Mouse (Mus musculus) bone marrow, adult 2 months (tissue): ENCODE results near the gene Fam43a. TPM values are rescaled to one million over a fixed set of nuclear protein-coding genes. Genes with fewer than 3 reads are reported as not detected.

ENCODE experiments used
- H3K27ac ChIP-seq: fragments of 200-500 bp; 2 replicates; pipeline ENCODE4 v1.5.1; 2012; ENCODE audit warnings: low read depth, mild to moderate bottlenecking, control low read depth, inconsistent platforms, low read length; ENCODE audit not compliant: control insufficient read depth, poor library complexity, insufficient read depth
- H3K4me1 ChIP-seq: fragments of 200-500 bp; 2 replicates; pipeline ENCODE4 v1.6.1; 2011; ENCODE audit warnings: low read length; ENCODE audit not compliant: control insufficient read depth, insufficient read depth
- H3K4me3 ChIP-seq: fragments of 200-500 bp; replicated peaks from 2 replicates; pipeline ENCODE3; 2011; ENCODE audit warnings: mild to moderate bottlenecking, low read depth, low read length, control low read depth; ENCODE audit not compliant: control insufficient read depth
- CTCF ChIP-seq: fragments of 200-500 bp; IDR thresholded peaks from 2 replicates; pipeline ENCODE4 v1.5.1; 2011; ENCODE audit warnings: low read length, control low read depth; ENCODE audit not compliant: control insufficient read depth, insufficient read depth
- POLR2A ChIP-seq: fragments of 200-500 bp; IDR thresholded peaks from 2 replicates; pipeline ENCODE4 v1.6.1; 2011; ENCODE audit warnings: low read depth, mild to moderate bottlenecking, control low read depth, low read length, borderline replicate concordance; ENCODE audit not compliant: control insufficient read depth
- WGBS: fragments of 180-500 bp; shearing (Covaris S2); methylation state at CpG from one replicate; pipeline ENCODE4 v1.1.7; 2018; 5-methylcytosine and 5-hydroxymethylcytosine counted together
- polyA plus RNA-seq: library from polyadenylated mRNA; stranded (reverse); fragments of >200 nt; gene quantifications from 2 replicates; pipeline ENCODE4 v1.2.4, GENCODE M21; 2011; ENCODE audit warnings: low replicate concordance; ENCODE audit not compliant: missing spikeins, insufficient read depth, insufficient read length

Gene Fam43a
- polyA plus RNA-seq, 1 experiment, result 16.3 TPM

DNA sequence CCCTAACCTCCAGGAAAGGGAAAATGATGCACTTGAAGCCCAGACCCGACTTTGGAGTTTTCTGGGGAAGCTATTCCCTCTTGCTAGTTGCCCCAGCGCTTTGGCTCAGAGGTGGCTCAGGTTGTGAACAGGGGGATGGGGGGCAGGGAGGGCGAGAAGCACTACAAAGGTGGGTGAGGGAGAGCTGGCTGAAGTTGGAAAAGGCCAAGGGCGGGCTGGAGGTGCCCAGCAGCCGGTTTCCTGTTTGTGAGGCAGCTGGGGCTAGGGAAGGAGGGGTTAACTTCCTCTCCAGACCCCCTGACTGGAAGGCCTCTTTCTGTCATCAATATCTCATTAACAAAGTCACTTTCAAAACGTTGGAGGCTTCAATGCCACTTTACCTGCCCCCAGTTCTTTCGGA lies 2.4 kb downstream of the Fam43a start:
- H3K4me3 ChIP-seq, result peak overlapping the region; percentile 77
- 15% methylated on average over 7 of the region's 7 CpGs for WGBS
- peak overlapping the region; percentile 84 for H3K27ac ChIP-seq

DNA sequence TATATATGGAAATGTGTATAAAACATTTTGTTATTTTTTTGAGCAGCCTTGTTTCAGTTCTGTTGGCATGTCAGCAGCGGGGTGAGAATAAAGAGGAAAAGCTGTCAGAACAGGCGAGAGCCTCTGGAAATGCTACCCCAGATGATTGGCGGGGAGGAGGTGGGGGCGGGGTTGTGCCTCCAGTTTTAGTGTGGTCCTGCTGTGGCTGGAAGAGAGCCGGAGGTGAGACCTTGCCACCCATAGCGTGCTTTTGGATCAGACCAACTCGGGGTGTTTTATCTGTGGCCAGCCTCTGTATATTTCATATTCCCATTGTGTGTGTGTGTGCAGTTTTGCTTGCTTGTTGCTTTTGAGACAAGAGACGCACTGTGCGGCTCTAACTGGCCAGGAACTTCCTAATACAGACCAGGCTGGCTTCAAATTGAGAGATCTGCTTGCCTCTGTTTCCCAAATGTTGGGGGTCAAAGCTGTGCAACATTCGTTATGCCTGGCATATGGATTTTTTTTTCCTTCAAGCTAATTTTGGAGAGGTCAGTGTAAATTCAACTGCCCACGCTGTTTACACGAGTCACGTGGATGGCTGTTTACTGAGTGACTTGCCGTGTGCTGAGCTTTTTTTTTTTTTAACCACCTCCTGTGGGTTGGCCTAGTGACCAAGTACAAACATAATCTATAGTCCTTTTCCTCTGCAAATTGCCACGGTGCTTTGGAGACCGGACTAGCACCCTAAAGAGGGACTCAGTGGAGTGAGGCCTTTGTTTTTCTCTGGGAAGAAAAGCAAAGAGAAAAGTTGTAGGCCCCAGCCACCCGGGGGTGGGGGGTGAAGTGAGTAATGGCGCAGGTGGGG lies 3.4 kb downstream of the Fam43a start:
- H3K4me1 ChIP-seq, result peaks cover 5% of the 10 kb centered on the region
- no peak overlapping the region for H3K4me3 ChIP-seq
- 23% methylated on average over 18 of the region's 18 CpGs for whole genome bisulfite sequencing
- TF ChIP-seq POLR2A, result no peak
- TF ChIP-seq CTCF, result no peak
- H3K27ac ChIP-seq, result peak overlapping the region; percentile 29; the same call in 1 of the 2 replicates

More for the DNA sequence above, 2.4 kb downstream of the Fam43a start:
- TF ChIP-seq POLR2A (no peak), CTCF (no peak)
- H3K4me1 ChIP-seq, result peaks cover 5% of the 10 kb centered on the region

DNA sequence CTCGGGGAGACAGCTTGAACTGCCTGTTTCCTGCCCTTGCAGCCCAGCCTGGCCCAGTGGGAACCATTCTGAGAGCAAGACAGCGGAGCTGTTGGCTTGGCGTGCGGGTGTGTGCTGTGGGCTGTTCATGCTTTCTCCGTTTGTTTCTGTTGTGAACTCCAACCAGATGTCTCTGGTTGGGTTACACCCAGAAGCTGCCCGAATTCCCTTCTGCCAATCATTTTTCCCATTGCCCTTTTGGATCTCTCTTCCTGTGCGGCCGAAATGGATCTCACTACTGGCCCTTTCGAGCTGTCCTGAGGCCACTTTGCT lies 4.0 kb downstream of the Fam43a start:
- TF ChIP-seq CTCF (no peak), POLR2A (no peak)
- Histone ChIP-seq H3K27ac (0 out of 2 replicates have a peak overlapping the region, but pooled peaks have one; percentile 23), H3K4me3 (no peak overlapping the region), H3K4me1 (peaks cover 5% of the 10 kb centered on the region)
- WGBS, result 64% methylated on average over 9 of the region's 9 CpGs

DNA sequence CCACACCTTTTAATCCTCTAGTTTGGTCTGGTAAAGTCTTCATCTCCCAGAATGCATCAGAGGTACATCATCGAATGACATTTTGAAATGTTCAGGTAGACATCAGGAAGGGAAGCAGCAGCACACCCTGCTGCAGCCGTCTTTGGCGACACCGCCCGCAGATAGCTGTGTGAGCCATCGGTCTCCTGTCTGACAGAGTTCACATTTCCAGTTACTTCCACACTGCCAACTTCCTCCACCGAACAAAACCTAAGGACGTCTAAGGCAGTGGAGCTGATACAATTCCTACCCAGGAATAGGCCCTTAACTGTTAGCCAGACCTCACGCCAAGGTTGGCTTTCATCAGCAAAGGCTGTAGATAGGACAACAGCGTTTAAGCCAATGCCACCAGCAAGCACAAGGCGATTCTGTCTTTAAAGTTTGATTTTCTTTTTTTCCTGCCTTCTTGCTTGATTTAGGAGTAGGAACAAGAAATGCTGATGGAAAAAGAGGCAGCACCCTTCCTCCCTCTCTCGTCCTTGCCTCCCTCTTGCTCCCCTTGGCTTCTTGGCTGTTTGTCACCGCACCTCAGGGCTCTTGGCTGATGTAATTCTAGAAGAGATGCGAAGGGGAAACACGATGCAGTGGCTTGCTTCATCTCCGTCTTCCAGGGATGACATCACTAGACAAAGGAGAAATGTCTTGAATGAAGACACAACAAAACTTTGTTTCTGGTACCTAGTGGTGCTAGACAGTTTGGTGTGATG lies 4.7 kb downstream of the Fam43a start:
- WGBS, result 64% methylated on average over 16 of the region's 16 CpGs
- TF ChIP-seq POLR2A (no peak), CTCF (no peak)
- H3K27ac ChIP-seq, result peak overlapping the region; percentile 6; the same call in 1 of the 2 replicates
- H3K4me3 ChIP-seq, result no peak overlapping the region
- H3K4me1 ChIP-seq, result peaks cover 4% of the 10 kb centered on the region

DNA sequence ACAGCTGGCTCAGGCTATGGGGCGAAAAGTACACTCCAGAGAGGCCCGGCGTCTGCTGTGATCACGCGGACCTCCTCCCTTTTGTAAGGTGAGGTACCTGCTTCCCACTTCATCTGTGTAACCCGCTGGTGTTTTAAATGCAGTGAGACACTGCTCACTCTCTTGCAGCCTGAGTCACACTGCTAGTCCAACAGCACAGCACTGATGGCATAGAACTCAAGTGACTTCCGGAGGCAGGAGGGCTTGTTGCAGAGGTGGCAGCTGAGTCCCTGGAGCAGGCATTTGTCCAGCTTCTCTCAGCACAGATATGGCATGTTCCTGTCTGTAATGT lies 5.2 kb downstream of the Fam43a start:
- 84% methylated on average over 7 of the region's 7 CpGs for WGBS
- TF ChIP-seq POLR2A, result no peak
- no peak for TF ChIP-seq CTCF
- H3K4me3 ChIP-seq, result no peak overlapping the region
- peak overlapping the region; percentile 6; the same call in 1 of the 2 replicates for H3K27ac ChIP-seq
- H3K4me1 ChIP-seq, result peaks cover 4% of the 10 kb centered on the region

DNA sequence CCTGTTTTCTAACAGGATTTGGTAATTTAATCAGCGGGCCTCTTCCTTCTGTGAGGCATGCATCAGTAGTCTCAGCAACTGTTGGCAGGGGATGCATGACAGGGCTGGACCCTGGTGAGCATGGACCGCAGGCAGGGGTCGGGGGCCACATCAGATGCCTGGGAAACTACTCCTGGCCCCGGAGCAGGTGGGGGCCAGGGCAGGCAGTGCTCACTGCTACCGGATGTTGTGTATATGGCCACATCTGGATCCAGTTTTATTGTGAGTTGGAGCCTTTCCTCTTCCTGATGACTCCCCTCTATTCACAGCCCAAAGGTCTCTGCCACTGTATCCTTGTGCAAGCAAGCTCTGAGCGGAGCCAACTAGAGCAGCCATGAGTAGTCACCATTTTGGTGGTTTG lies 6.0 kb downstream of the Fam43a start:
- 76% methylated on average over 6 of the region's 6 CpGs for WGBS
- Histone ChIP-seq H3K4me1 (peaks cover 4% of the 10 kb centered on the region), H3K27ac (no peak overlapping the region), H3K4me3 (no peak overlapping the region)
- TF ChIP-seq CTCF (no peak), POLR2A (no peak)

DNA sequence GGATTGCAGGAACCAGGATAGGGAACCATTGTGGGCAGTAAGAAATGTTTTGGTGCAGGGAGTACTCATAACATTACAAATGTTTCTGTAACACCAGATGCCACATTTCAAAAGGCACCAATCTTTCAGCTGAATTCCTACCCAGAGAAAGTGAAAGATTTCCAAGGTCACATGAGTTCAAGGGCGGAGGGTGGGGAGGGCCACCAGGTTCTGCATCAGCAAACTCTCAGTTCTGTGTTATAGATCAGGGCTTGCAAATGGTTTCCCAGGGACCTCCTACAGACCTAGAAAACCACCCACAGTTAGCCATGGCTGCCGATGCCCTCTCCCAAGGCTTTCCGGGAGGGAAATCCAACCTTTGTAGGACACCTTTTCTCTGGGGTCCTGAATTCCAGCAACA lies 8.3 kb downstream of the Fam43a start:
- Histone ChIP-seq H3K4me3 (no peak overlapping the region), H3K27ac (peak overlapping the region; percentile 36; the same call in 1 of the 2 replicates), H3K4me1 (peaks cover 1% of the 10 kb centered on the region; the same call in 1 of the 2 replicates)
- TF ChIP-seq POLR2A, result no peak
- no peak for TF ChIP-seq CTCF
- 67% methylated on average over 3 of the region's 3 CpGs for WGBS

DNA sequence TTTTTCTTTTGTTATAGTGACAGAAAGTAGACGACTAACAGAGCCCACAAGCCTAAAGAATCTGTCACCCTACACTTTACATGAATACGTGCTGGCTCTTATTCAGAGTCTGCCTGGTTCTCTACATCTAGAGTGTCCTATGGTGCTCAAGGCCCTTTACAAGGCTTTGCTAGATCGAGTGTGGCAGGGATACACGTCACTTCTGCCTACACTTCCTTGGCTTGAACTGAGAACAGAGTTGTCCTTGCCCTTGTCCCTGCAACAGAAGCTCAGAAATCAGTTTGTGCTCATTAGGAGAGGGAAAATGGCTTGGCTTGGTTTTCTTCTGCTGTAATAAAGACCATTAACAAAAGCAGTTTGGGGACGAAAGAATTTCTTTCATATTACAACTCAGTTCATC lies 11.8 kb downstream of the Fam43a start:
- H3K4me1 ChIP-seq, result peaks cover 1% of the 10 kb centered on the region; the same call in 1 of the 2 replicates
- 78% methylated on average over 5 of the region's 5 CpGs for WGBS
- no peak overlapping the region for H3K4me3 ChIP-seq
- no peak overlapping the region for H3K27ac ChIP-seq
- TF ChIP-seq CTCF, result no peak
- TF ChIP-seq POLR2A, result no peak
